Mouse (Mus musculus) midbrain, embryonic 14.5 days (tissue): ENCODE measurements around the gene Gli3. TPM values are rescaled to one million over a fixed set of nuclear protein-coding genes. Genes with fewer than 3 reads are reported as not detected.

ENCODE experiments used
- ATAC-seq: fragments of 200-750 bp; cut with Nextera tagmentation; 2 replicates; pipeline ENCODE4 v1.8.0; 2017; ENCODE audit warnings: moderate number of reproducible peaks, moderate library complexity; ENCODE audit not compliant: low FRiP score, low TSS enrichment
- DNase-seq: peaks from one replicate; pipeline ENCODE4 v3.0.0-alpha.2; 2015
- H3K27ac ChIP-seq: fragments of 300-500 bp; sonication (generic); replicated peaks from 2 replicates; pipeline ENCODE4 v1.5.1; 2014; ENCODE audit warnings: mild to moderate bottlenecking, low read depth, low read length, moderate library complexity
- H3K27me3 ChIP-seq: fragments of 300-500 bp; sonication (generic); 2 replicates; pipeline ENCODE4 v1.6.1; 2014; ENCODE audit warnings: low read length, control low read depth, mixed read lengths; ENCODE audit not compliant: control insufficient read depth, insufficient read depth
- H3K36me3 ChIP-seq: fragments of 300-500 bp; sonication (generic); 2 replicates; pipeline ENCODE4 v1.6.1; 2014; ENCODE audit warnings: low read length, control low read depth; ENCODE audit not compliant: control insufficient read depth, insufficient read depth
- H3K4me1 ChIP-seq: fragments of 300-500 bp; sonication (generic); 2 replicates; pipeline ENCODE4 v1.6.1; 2014; ENCODE audit warnings: mild to moderate bottlenecking, antibody characterized with exemption, low read length, control low read depth; ENCODE audit not compliant: control insufficient read depth, insufficient read depth
- H3K4me2 ChIP-seq: fragments of 300-500 bp; sonication (generic); 2 replicates; pipeline ENCODE4 v1.6.1; 2014; ENCODE audit warnings: mild to moderate bottlenecking, low read length, moderate library complexity
- H3K4me3 ChIP-seq: fragments of 300-500 bp; sonication (generic); replicated peaks from 2 replicates; pipeline ENCODE4 v1.5.1; 2014; ENCODE audit warnings: low read depth, low read length
- H3K9ac ChIP-seq: fragments of 300-500 bp; sonication (generic); replicated peaks from 2 replicates; pipeline ENCODE4 v1.6.1; 2014; ENCODE audit warnings: mild to moderate bottlenecking, low read length, moderate library complexity
- H3K9me3 ChIP-seq: fragments of 300-500 bp; sonication (generic); 2 replicates; pipeline ENCODE4 v1.6.1; 2016; ENCODE audit warnings: low read length, control low read depth, mixed read lengths; ENCODE audit not compliant: control insufficient read depth
- WGBS: fragments of 180-500 bp; shearing (Covaris S2); extraction: QIAGEN DNeasy Blood & Tissue Kit; methylation state at CpG from one replicate; pipeline ENCODE4 v1.1.7; 2014; 5-methylcytosine and 5-hydroxymethylcytosine counted together
- polyA plus RNA-seq: library from polyadenylated mRNA; unstranded; fragments of >200 nt; fragmentation: Nextera tagmentation; extraction: Ambion mirVana; gene quantifications from 2 replicates; pipeline ENCODE4 v1.2.1, GENCODE M21; 2014

Gene Gli3
- polyA plus RNA-seq, 1 experiment from 2014 or later, result 14.1 TPM

DNA sequence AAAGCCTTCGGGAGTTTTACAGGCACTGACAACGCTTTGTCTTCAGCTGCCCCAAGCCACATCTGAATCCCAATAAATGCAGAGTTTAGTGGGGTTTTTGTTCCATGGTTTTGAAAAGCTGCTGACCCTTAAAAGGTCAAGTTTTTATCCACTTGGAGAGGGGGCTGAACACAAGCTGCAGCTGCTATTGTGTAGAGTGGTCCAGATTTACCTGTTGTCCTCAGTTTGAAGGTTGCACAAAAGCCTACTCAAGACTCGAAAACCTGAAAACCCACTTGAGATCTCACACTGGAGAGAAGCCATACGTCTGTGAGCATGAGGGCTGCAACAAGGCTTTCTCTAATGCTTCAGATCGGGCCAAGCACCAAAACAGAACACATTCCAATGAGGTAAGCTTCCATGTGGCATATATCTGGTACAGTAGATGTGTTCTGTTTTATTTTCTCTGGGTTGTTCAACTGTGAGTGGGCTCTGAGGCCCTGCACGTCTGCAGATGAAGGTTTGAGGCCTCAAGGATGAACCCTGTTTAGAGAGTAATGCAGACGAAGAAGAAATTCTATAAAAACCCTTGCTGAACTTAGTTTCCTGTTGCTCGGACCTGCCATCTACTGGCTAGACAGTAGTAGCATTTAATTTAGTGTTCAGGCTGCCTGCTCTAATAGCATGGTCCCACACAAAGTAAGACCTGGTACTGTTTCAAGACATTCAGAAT lies 251.8 kb downstream of the Gli3 start:
- ATAC-seq, result peak; percentile 74
- H3K27ac ChIP-seq, result no peak overlapping the region; the same call in 1 of the 2 replicates
- no peak overlapping the region for H3K4me2 ChIP-seq
- 8% methylated on average over 8 of the region's 8 CpGs for WGBS
- DNase-seq, result peak; percentile 85
- H3K36me3 ChIP-seq, result no peaks in the 10 kb centered on the region
- H3K27me3 ChIP-seq, result no peaks in the 10 kb centered on the region
- H3K4me1 ChIP-seq, result peaks cover 3% of the 10 kb centered on the region; the same call in 1 of the 2 replicates
- no peaks in the 10 kb centered on the region for H3K9me3 ChIP-seq
- no peak overlapping the region for H3K4me3 ChIP-seq
- H3K9ac ChIP-seq, result no peak overlapping the region

DNA sequence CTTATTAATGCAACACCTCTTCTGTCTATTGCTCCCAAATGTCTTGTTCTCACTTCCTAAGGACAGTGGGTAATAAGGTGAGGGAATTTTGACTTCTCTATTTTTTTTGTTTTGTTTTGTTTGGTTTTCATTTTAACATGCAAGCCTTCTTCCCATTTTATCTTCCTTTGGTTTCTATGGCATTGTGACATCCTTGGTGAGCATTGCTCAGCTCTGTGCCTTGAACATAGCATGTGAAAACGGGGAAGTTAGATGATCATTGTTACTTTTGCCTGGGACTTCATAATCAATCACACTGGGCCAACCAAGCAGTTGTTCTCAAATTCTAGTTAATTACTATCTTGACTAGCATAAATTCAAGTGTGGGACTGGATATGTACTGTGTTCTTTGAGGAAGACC lies 258.4 kb downstream of the Gli3 start:
- H3K27me3 ChIP-seq, result no peaks in the 10 kb centered on the region
- no peak overlapping the region for H3K9ac ChIP-seq
- H3K27ac ChIP-seq, result no peak overlapping the region
- ATAC-seq (no peak), DNase-seq (no peak)
- H3K36me3 ChIP-seq, result peaks cover 30% of the 10 kb centered on the region
- 89% methylated on average over 1 of the region's 1 CpGs for WGBS
- no peak overlapping the region for H3K4me3 ChIP-seq
- no peaks in the 10 kb centered on the region for H3K4me1 ChIP-seq
- H3K9me3 ChIP-seq, result no peaks in the 10 kb centered on the region
- no peak overlapping the region for H3K4me2 ChIP-seq

DNA sequence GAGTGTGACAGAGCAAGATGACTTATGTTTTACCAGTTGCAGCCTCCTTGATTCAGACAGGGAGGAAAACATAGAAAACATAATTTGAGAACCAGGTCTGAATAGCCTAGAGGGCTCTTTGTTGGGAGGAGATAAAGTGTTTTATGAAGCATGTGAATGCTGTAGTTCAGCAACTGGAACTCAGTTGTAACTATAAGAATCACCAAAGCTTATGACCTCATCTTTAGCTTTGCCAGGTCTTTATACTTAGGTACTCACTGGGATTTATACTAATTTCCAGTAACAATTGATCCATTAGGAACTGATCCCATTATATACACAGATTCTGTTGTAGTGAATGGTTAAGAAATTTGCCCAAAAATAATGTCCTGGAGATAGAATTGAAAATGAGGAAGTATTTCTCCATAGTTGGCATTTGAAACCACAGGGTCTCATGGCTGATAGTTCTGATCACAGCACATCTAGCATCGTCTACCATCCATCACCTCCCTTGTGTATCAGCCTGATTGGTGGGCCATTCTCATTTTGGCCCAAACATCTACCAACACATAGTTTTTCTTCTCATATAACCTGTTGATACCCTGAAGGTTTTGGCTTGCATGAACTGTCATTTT lies 259.8 kb downstream of the Gli3 start:
- WGBS, result 92% methylated on average over 1 of the region's 1 CpGs
- ATAC-seq, result no peak
- H3K27me3 ChIP-seq, result no peaks in the 10 kb centered on the region
- no peak overlapping the region for H3K27ac ChIP-seq
- no peak overlapping the region for H3K9ac ChIP-seq
- peaks cover 30% of the 10 kb centered on the region for H3K36me3 ChIP-seq
- H3K9me3 ChIP-seq, result no peaks in the 10 kb centered on the region
- no peaks in the 10 kb centered on the region for H3K4me1 ChIP-seq
- no peak for DNase-seq
- no peak overlapping the region for H3K4me2 ChIP-seq
- H3K4me3 ChIP-seq, result no peak overlapping the region

DNA sequence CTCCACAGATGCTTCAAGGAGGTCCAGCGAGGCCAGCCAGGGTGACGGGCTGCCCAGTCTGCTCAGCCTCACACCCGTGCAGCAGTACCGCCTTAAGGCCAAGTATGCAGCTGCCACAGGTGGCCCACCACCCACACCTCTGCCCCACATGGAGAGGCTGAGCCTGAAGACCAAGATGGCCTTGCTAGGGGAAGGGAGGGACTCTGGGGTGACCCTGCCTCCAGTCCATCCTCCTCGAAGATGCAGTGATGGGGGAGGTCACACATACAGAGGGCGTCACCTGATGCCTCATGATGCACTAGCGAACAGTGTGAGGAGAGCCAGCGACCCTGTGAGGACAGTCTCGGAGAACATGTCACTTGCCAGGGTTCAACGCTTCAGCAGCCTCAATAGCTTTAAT lies 261.7 kb downstream of the Gli3 start:
- no peak for DNase-seq
- 99% methylated on average over 10 of the region's 10 CpGs for WGBS
- H3K27me3 ChIP-seq, result no peaks in the 10 kb centered on the region
- ATAC-seq, result peak; percentile 49; the same call in 1 of the 2 replicates
- H3K4me2 ChIP-seq, result no peak overlapping the region
- H3K4me3 ChIP-seq, result no peak overlapping the region
- no peaks in the 10 kb centered on the region for H3K4me1 ChIP-seq
- H3K9me3 ChIP-seq, result no peaks in the 10 kb centered on the region
- H3K36me3 ChIP-seq, result peaks cover 34% of the 10 kb centered on the region
- no peak overlapping the region for H3K9ac ChIP-seq
- no peak overlapping the region for H3K27ac ChIP-seq

DNA sequence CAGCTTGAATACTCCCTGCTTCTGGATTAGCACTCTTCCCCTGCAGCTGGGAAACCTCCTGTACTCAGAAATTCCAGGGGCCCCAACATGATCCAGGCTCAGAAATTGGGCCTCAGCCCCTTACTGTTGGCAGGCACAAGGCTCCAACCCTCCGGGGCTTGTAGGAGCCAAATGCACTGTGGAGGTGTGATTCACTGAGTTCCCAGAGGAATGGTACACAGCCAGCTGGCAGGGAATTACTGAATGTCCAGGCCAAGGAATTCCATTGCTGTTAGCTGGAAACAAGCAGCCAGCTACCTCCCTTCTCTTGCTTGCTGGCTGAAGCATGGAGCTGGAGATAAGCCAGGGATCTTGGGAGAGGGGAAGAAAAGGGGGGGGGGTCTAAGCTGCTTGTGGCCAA lies 278.7 kb downstream of the Gli3 start:
- Histone ChIP-seq H3K9me3 (peaks cover 6% of the 10 kb centered on the region; the same call in 1 of the 2 replicates), H3K4me1 (no peaks in the 10 kb centered on the region), H3K4me2 (no peak overlapping the region), H3K27me3 (no peaks in the 10 kb centered on the region), H3K9ac (no peak overlapping the region), H3K4me3 (no peak overlapping the region), H3K36me3 (no peaks in the 10 kb centered on the region), H3K27ac (0 out of 2 replicates have a peak overlapping the region, but pooled peaks have one; percentile 15)
- peak; percentile 76 for ATAC-seq
- peak; percentile 68 for DNase-seq
- 59% methylated on average over 1 of the region's 1 CpGs for WGBS

DNA sequence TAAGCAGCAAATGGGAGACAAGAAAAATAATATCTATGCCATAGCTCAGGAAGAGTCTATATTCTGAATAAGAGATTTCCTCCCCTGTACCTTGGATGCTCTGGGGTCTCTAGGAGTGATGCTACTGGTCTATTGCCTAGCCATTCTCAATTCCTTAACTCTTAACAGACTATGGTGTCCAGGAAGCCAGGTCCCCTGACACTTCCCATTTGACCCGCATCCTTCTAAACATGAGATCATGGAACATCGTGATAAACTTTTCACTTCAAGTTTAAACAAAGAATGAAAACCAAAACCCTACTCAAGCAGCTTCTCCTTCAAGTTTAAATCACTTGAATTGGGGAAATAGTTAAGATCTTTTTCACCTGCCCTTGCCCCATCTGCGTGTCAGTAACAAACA lies 279.3 kb downstream of the Gli3 start:
- Histone ChIP-seq H3K27me3 (no peaks in the 10 kb centered on the region), H3K27ac (no peak overlapping the region), H3K4me3 (no peak overlapping the region), H3K4me1 (no peaks in the 10 kb centered on the region), H3K36me3 (no peaks in the 10 kb centered on the region), H3K9ac (no peak overlapping the region), H3K4me2 (no peak overlapping the region), H3K9me3 (peaks cover 6% of the 10 kb centered on the region; the same call in 1 of the 2 replicates)
- ATAC-seq, result no peak
- DNase-seq, result no peak
- 92% methylated on average over 3 of the region's 3 CpGs for WGBS

DNA sequence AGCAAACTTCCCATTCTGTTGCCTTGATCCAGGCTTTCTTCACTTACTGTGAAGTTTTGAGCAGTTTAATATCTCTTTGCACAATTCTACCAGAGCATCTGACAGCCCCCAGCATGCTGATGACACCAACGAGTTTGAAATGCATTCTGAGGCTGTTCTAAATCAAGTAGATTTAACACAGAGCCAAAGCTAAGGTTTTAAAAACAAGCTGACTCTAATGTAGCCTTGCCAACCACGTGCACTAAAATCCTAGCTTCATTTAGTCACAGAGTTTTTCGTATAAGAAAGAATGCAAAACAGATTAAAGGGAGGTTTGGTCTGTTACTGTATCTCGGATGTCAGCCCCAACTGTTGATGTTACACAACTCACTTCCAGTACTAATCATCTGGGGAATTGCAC lies 279.7 kb downstream of the Gli3 start:
- no peak overlapping the region for H3K4me3 ChIP-seq
- no peaks in the 10 kb centered on the region for H3K4me1 ChIP-seq
- H3K27ac ChIP-seq, result no peak overlapping the region
- no peaks in the 10 kb centered on the region for H3K36me3 ChIP-seq
- H3K27me3 ChIP-seq, result no peaks in the 10 kb centered on the region
- H3K9me3 ChIP-seq, result peaks cover 6% of the 10 kb centered on the region; the same call in 1 of the 2 replicates
- WGBS, result 79% methylated on average over 4 of the region's 4 CpGs
- ATAC-seq (no peak), DNase-seq (no peak)
- no peak overlapping the region for H3K9ac ChIP-seq
- H3K4me2 ChIP-seq, result no peak overlapping the region

DNA sequence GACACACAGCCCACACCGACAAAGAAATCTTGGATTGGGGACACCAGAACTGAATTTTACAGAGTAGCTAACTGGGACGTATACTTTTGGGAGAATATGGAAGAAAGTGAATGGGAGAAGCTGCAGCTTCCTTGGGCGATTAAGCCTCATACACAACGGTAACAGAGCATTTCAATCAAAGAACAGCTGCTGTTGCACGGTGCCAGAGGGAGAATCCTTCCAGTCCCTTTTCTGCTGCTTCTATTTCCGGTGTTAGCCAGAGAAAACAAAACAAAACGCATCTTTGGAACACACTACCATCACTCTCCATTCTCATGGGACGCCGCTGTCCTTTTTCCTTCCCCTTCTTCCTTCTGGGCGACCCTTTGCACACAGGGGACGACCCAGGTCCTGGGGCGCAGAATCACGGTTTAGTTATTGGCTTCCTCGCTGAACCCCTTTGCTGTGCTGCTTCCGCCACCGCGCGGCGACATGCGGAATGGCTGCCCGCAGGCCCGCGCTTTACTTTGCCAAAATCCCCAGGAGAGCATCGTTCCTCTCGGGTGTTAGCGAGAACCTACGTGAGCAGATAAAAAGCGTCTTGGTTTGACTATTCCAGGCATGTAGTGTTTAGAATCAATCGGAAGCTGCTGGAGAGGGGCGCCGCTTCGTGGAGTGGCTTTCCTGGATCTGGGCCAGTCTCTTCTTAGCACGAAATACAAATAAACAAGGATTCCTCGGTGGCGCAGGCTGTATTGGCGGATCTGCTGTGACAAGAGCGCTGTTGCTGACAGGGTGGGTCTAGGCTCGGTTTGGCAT lies 296.0 kb downstream of the Gli3 start:
- peak overlapping the region; percentile 84 for H3K27ac ChIP-seq
- H3K36me3 ChIP-seq, result no peaks in the 10 kb centered on the region
- peak; percentile 97 for DNase-seq
- H3K4me1 ChIP-seq, result peaks cover 12% of the 10 kb centered on the region; the same call in 1 of the 2 replicates
- ATAC-seq, result peak; percentile 91
- 3% methylated on average over 38 of the region's 38 CpGs for WGBS
- no peaks in the 10 kb centered on the region for H3K27me3 ChIP-seq
- H3K4me2 ChIP-seq, result peak overlapping the region; percentile 61
- H3K9ac ChIP-seq, result peak overlapping the region; percentile 60
- no peaks in the 10 kb centered on the region for H3K9me3 ChIP-seq
- peak overlapping the region; percentile 40 for H3K4me3 ChIP-seq
